Mouse (Mus musculus): ENCODE data around the gene Gbx2. TPM values are rescaled to one million over a fixed set of nuclear protein-coding genes. Genes with fewer than 3 reads are reported as not detected.

The Gbx2 gene
- total RNA-seq, 2 experiments from 2014 or later = not detected

- ATAC-seq (replicated peaks; ENCODE audit: low FRiP score, poor library complexity, severe bottlenecking) = no peak
Observed at GRCm38 (mm10) chr1:89919206-89919605, 11.8 kb downstream of the Gbx2 start.

GRCm38 (mm10) chr1:89918111-89918510 is 12.9 kb downstream of the Gbx2 start:
- no peak for ATAC-seq (replicated peaks; ENCODE audit: low FRiP score, poor library complexity, severe bottlenecking)

GRCm38 (mm10) chr1:89913611-89914010 is 17.4 kb downstream of the Gbx2 start:
- ATAC-seq (replicated peaks; ENCODE audit: low FRiP score, poor library complexity, severe bottlenecking) = no peak

GRCm38 (mm10) chr1:89912392-89912791 is 18.6 kb downstream of the Gbx2 start:
- ATAC-seq (replicated peaks; ENCODE audit: low FRiP score, poor library complexity, severe bottlenecking) = no peak

- no peak for ATAC-seq (replicated peaks; ENCODE audit: low FRiP score, poor library complexity, severe bottlenecking)
Observed at GRCm38 (mm10) chr1:89909796-89910195, 21.2 kb downstream of the Gbx2 start.

GRCm38 (mm10) chr1:89902641-89903040 is 28.3 kb downstream of the Gbx2 start:
- no peak for ATAC-seq (replicated peaks; ENCODE audit: low FRiP score, poor library complexity, severe bottlenecking)

- ATAC-seq (replicated peaks; ENCODE audit: low FRiP score, poor library complexity, severe bottlenecking) = no peak
Observed at GRCm38 (mm10) chr1:89902236-89902635, 28.7 kb downstream of the Gbx2 start.

GRCm38 (mm10) chr1:89901381-89901780 is 29.6 kb downstream of the Gbx2 start:
- no peak for ATAC-seq (replicated peaks; ENCODE audit: low FRiP score, poor library complexity, severe bottlenecking)

- ATAC-seq (replicated peaks; ENCODE audit: low FRiP score, poor library complexity, severe bottlenecking) = no peak
Observed at GRCm38 (mm10) chr1:89899761-89900445, 31.1 kb downstream of the Gbx2 start.

- no peak for ATAC-seq (replicated peaks; ENCODE audit: low FRiP score, poor library complexity, severe bottlenecking)
Observed at GRCm38 (mm10) chr1:89899036-89899435, 31.9 kb downstream of the Gbx2 start.

- ATAC-seq (replicated peaks; ENCODE audit: low FRiP score, poor library complexity, severe bottlenecking) = no peak
Observed at GRCm38 (mm10) chr1:89895801-89896200, 35.2 kb downstream of the Gbx2 start.

GRCm38 (mm10) chr1:89892281-89892680 is 38.7 kb downstream of the Gbx2 start:
- no peak for ATAC-seq (replicated peaks; ENCODE audit: low FRiP score, poor library complexity, severe bottlenecking)

- no peak for ATAC-seq (replicated peaks; ENCODE audit: low FRiP score, poor library complexity, severe bottlenecking)
Observed at GRCm38 (mm10) chr1:89891400-89891799, 39.6 kb downstream of the Gbx2 start.

- no peak for ATAC-seq (replicated peaks; ENCODE audit: low FRiP score, poor library complexity, severe bottlenecking)
Observed at GRCm38 (mm10) chr1:89885696-89886095, 45.3 kb downstream of the Gbx2 start.

- no peak for ATAC-seq (replicated peaks; ENCODE audit: low FRiP score, poor library complexity, severe bottlenecking)
Observed at GRCm38 (mm10) chr1:89884335-89884734, 46.6 kb downstream of the Gbx2 start.

- ATAC-seq (replicated peaks; ENCODE audit: low FRiP score, poor library complexity, severe bottlenecking) = no peak
Observed at GRCm38 (mm10) chr1:89880834-89881233, 50.1 kb downstream of the Gbx2 start.

GRCm38 (mm10) chr1:89880193-89880592 is 50.8 kb downstream of the Gbx2 start:
- ATAC-seq (replicated peaks; ENCODE audit: low FRiP score, poor library complexity, severe bottlenecking) = no peak

- ATAC-seq (replicated peaks; ENCODE audit: low FRiP score, poor library complexity, severe bottlenecking) = no peak
Observed at GRCm38 (mm10) chr1:89878496-89878895, 52.5 kb downstream of the Gbx2 start.
